Mouse (Mus musculus) midbrain, embryonic 16.5 days (tissue): ENCODE data around the gene Lyrm9. TPM values are rescaled to one million over a fixed set of nuclear protein-coding genes. Genes with fewer than 3 reads are reported as not detected.

Experiments
- ATAC-seq: fragments of 200-750 bp; cut with Nextera tagmentation; 2 replicates; pipeline ENCODE4 v1.8.0; 2017; ENCODE audit warnings: moderate TSS enrichment
- H3K27ac ChIP-seq: fragments of 300-500 bp; sonication (generic); 2 replicates; pipeline ENCODE4 v1.5.1; 2014; ENCODE audit warnings: mild to moderate bottlenecking, low read length, mixed read lengths
- H3K27me3 ChIP-seq: fragments of 300-500 bp; sonication (generic); 2 replicates; pipeline ENCODE4 v1.6.1; 2014; ENCODE audit warnings: low read depth, low read length, mixed read lengths; ENCODE audit not compliant: control insufficient read depth, insufficient read depth
- H3K36me3 ChIP-seq: fragments of 300-500 bp; sonication (generic); 2 replicates; pipeline ENCODE4 v1.6.1; 2014; ENCODE audit warnings: mild to moderate bottlenecking, low read length, moderate library complexity, mixed read lengths; ENCODE audit not compliant: control insufficient read depth, insufficient read depth
- H3K4me1 ChIP-seq: fragments of 300-500 bp; sonication (generic); 2 replicates; pipeline ENCODE4 v1.6.1; 2014; ENCODE audit warnings: mild to moderate bottlenecking, low read length, mixed read lengths; ENCODE audit not compliant: control insufficient read depth, insufficient read depth
- H3K4me2 ChIP-seq: fragments of 300-500 bp; sonication (generic); 2 replicates; pipeline ENCODE4 v1.6.1; 2014; ENCODE audit warnings: mild to moderate bottlenecking, low read length, mixed read lengths
- H3K4me3 ChIP-seq: fragments of 300-500 bp; sonication (generic); 2 replicates; pipeline ENCODE4 v1.5.1; 2014; ENCODE audit warnings: low read depth, mild to moderate bottlenecking, low read length, moderate library complexity, mixed read lengths
- H3K9ac ChIP-seq: fragments of 300-500 bp; sonication (generic); 2 replicates; pipeline ENCODE4 v1.6.1; 2014; ENCODE audit warnings: low read depth, low read length, mixed read lengths
- H3K9me3 ChIP-seq: fragments of 300-500 bp; sonication (generic); replicated peaks from 2 replicates; pipeline ENCODE4 v1.6.1; 2014; ENCODE audit warnings: mild to moderate bottlenecking, low read length, mixed read lengths; ENCODE audit not compliant: control insufficient read depth, poor library complexity, severe bottlenecking
- WGBS: fragments of 180-500 bp; shearing (Covaris S2); extraction: QIAGEN DNeasy Blood & Tissue Kit; methylation state at CpG from one replicate; pipeline ENCODE4 v1.1.7; 2014; 5-methylcytosine and 5-hydroxymethylcytosine counted together
- polyA plus RNA-seq: library from polyadenylated mRNA; unstranded; fragments of >200 nt; fragmentation: Nextera tagmentation; extraction: Ambion mirVana; gene quantifications from 2 replicates; pipeline ENCODE4 v1.2.1, GENCODE M21; 2015

The Lyrm9 gene
- polyA plus RNA-seq, 1 experiment from 2014 or later: 47.9 TPM

DNA sequence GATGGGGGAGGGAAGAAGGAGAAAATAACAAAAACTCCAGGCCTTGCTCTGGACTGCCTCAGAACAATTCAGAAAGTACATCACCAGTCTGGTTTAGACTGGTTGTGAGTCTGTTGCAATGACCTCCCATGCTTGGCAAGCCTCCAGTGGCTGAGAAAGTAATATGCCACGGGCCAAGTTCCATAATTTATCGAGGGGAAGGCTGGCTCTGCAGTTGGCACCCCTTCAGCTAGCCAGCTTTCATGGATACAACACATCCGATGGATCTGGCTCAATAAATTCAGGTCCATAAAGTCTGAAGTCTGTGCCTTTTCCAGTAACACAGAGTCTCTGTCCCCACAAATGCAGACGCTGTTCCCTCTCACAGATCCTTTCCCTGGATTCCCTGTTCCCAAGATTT lies 34.8 kb upstream of the Lyrm9 start:
- H3K4me3 ChIP-seq: no peak overlapping the region
- H3K9ac ChIP-seq: no peak overlapping the region
- no peaks in the 10 kb centered on the region for H3K36me3 ChIP-seq
- ATAC-seq: no peak
- peak overlapping the region; percentile 35; the same call in 1 of the 2 replicates for H3K27ac ChIP-seq
- peaks cover 19% of the 10 kb centered on the region for H3K4me1 ChIP-seq
- no peaks in the 10 kb centered on the region for H3K9me3 ChIP-seq
- H3K4me2 ChIP-seq: no peak overlapping the region
- 39% methylated on average over 4 of the region's 4 CpGs for WGBS
- no peaks in the 10 kb centered on the region for H3K27me3 ChIP-seq

DNA sequence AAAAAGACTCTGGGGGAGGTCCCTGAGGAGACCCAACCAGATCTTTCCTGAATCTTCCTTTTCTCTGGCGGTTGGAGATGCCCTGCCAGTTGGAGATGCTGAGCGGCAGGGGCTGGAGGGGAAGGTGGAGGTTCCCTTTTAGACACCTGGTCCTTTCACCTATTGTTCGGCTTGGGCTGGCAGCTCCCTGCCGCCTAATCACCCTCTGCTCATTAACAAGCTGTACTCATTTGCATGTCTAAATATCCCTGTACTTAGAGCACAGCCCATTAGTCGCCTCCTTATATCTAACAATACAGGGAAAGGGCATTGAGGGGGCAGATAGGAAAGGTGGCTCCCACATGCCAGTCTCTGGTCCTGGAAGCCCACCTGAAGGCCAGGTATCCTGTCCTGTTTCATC lies 34.3 kb upstream of the Lyrm9 start:
- Histone ChIP-seq H3K9ac (no peak overlapping the region), H3K27me3 (no peaks in the 10 kb centered on the region), H3K36me3 (no peaks in the 10 kb centered on the region), H3K27ac (peak overlapping the region; percentile 35; the same call in 1 of the 2 replicates), H3K4me2 (peak overlapping the region; percentile 24), H3K9me3 (no peaks in the 10 kb centered on the region), H3K4me1 (peaks cover 18% of the 10 kb centered on the region), H3K4me3 (no peak overlapping the region)
- no peak for ATAC-seq
- WGBS: 39% methylated on average over 5 of the region's 5 CpGs

DNA sequence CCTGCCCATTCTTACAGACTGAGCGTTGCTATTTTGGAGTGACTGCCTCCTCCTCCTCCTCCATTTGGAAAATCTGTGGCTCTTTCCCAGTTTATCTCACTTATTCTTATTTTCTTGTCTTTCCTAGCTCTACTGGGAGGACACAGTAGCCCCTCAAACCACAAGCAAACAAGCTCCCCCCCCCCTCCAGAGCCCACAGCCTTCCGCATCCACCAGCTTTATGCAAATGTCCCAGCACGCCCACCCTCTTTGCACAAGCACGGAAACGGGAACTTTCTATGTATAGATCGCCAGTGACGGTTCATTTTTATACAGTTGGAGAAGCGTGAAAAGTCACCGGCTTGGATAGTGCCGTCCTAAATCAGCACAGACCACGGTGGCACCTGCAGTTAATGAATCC lies 33.9 kb upstream of the Lyrm9 start:
- Histone ChIP-seq H3K4me3 (no peak overlapping the region), H3K9me3 (no peaks in the 10 kb centered on the region), H3K36me3 (no peaks in the 10 kb centered on the region), H3K27me3 (no peaks in the 10 kb centered on the region), H3K27ac (no peak overlapping the region), H3K4me2 (peak overlapping the region; percentile 24), H3K9ac (no peak overlapping the region), H3K4me1 (peaks cover 18% of the 10 kb centered on the region)
- ATAC-seq: no peak
- WGBS: 14% methylated on average over 11 of the region's 11 CpGs

DNA sequence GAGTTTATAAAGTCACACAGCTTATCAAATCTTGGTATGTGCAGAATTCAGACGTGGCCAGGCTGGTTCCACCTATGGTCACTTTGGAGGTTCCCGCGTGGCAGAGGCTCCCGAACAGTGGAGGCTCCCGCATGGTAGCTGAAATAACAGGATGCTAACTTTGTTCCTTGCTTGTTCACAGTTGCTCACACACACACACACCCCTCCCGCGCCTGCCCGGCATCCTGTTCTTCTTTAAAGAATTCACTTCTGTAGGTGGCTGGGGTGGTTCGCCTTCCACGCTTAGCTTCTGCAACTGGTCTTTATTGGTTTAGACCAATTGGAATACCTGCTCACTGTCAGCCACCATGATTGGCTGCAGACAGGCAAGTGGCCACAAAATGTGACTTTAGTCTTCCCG lies 33.3 kb upstream of the Lyrm9 start:
- Histone ChIP-seq H3K9me3 (no peaks in the 10 kb centered on the region), H3K27me3 (no peaks in the 10 kb centered on the region), H3K36me3 (no peaks in the 10 kb centered on the region), H3K4me3 (no peak overlapping the region), H3K9ac (no peak overlapping the region), H3K4me1 (peaks cover 18% of the 10 kb centered on the region), H3K27ac (no peak overlapping the region), H3K4me2 (no peak overlapping the region)
- no peak for ATAC-seq
- 84% methylated on average over 11 of the region's 11 CpGs for WGBS

DNA sequence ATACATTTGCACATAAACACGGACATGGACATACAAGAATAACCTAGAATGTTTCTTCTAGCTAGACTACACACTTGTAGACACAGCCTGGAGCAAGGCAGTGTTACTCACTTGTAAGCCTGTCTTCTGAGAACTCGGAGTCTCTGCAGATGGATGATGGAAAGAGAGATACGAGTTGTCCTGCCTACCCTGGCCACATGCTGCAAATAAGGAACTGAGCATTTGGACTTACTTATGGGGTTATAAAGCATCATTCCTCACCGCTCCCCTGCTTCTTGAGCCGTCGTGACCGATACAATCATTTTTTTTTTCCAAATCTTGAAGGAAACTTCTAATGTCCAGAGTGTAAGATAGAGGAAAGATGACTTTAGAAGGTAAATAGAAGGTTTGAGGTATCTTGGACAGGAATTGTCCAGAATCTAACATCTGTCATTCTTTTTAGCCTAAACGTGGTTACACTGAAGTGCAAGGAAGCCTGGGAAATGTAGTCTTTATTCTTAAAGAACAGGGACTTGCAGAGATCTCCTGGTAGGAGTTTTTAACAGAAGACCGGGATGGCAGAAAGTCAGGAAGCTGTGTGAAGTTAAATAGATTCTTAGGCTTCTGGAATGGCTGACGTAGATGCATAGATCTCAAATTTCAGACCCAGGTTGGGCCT lies 30.2 kb upstream of the Lyrm9 start:
- no peak overlapping the region for H3K4me2 ChIP-seq
- no peak for ATAC-seq
- no peak overlapping the region for H3K4me3 ChIP-seq
- no peaks in the 10 kb centered on the region for H3K27me3 ChIP-seq
- no peaks in the 10 kb centered on the region for H3K36me3 ChIP-seq
- peaks cover 15% of the 10 kb centered on the region for H3K4me1 ChIP-seq
- H3K27ac ChIP-seq: no peak overlapping the region
- WGBS: 87% methylated on average over 10 of the region's 10 CpGs
- no peak overlapping the region for H3K9ac ChIP-seq
- H3K9me3 ChIP-seq: no peaks in the 10 kb centered on the region

DNA sequence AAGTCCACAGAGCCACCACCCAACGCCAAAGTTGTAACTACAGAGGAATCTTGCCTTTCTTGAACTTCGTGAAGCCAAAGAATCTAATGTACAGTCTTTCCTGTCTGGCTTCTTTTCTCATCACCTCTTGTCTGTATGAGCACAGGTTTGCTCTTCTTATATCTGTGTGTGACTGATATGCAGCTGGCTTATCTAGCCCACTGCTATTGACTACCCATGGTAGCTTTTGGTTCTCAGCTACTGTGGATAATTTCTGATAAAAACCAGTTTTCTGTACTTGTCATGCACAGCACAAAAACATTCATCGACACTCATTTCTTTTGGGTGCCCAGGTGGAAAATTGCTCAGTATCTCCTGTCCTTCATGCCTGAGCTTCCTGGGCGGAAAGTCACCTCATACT lies 25.3 kb upstream of the Lyrm9 start:
- ATAC-seq: no peak
- H3K4me3 ChIP-seq: no peak overlapping the region
- no peaks in the 10 kb centered on the region for H3K36me3 ChIP-seq
- WGBS: 96% methylated on average over 4 of the region's 4 CpGs
- H3K4me1 ChIP-seq: peaks cover 2% of the 10 kb centered on the region; the same call in 1 of the 2 replicates
- no peak overlapping the region for H3K4me2 ChIP-seq
- H3K9me3 ChIP-seq: no peaks in the 10 kb centered on the region
- no peak overlapping the region for H3K27ac ChIP-seq
- H3K9ac ChIP-seq: no peak overlapping the region
- H3K27me3 ChIP-seq: peaks cover 4% of the 10 kb centered on the region; the same call in 1 of the 2 replicates

DNA sequence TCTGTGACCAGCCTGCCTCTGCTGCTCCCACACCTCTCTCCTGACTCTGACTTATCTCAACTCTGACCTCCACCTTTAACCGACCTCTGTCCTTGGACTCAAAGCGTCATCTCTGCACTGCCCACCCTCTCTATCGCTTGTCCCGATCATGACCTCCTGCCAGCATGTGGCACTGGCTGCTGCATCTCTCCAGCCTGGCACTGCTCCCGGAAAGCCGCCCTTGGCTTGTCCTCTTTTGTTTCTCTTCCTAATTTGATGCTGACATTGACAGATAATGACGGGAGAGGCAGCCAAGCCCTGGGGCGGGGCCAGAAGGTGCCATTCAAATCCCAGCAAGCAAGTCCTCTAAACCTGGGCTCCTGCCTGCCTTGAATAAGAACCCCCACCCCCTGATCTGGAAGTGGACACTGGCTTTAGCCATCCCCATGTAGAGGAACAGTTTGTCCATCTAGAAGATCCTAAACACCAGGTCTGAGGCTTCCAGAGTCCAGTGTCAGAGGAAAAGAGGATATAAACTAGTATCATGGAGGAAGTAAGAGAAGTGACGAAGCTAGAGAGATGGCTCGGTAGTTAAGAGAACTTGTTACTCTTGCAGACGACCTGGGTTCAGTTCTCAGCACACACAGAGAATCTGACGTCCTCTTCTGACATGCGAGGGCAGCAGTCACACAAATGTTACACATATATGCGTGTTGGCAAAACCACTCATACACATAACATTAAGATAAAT lies 22.6 kb upstream of the Lyrm9 start:
- H3K4me3 ChIP-seq: no peak overlapping the region
- ATAC-seq: no peak

DNA sequence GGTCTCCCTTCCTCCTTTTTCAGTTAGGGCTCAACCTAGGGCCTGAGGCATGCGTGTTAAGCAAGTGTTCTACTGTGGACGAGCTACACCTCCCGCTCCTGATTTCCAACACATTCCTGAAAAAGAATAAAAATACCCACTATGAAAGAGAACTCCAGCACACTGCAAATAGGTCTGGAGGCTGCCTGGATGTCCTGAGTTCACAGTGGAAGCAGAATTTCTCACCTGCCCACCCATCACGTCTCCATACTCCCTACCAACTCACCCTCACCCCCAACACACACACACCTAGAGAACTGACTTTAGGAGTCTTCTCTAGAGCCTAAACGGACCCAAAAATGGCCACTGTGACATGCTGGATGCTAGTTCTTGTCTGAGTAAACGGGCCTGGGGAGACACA lies 21.8 kb upstream of the Lyrm9 start:
- WGBS: 81% methylated on average over 6 of the region's 6 CpGs
- peaks cover 2% of the 10 kb centered on the region for H3K4me1 ChIP-seq
- no peak for ATAC-seq
- H3K4me3 ChIP-seq: no peak overlapping the region
- no peak overlapping the region for H3K4me2 ChIP-seq
- no peaks in the 10 kb centered on the region for H3K36me3 ChIP-seq
- no peaks in the 10 kb centered on the region for H3K9me3 ChIP-seq
- H3K27ac ChIP-seq: no peak overlapping the region
- peaks cover 4% of the 10 kb centered on the region; the same call in 1 of the 2 replicates for H3K27me3 ChIP-seq
- H3K9ac ChIP-seq: no peak overlapping the region

More for the DNA sequence above, 22.6 kb upstream of the Lyrm9 start:
- Histone ChIP-seq H3K9me3 (no peaks in the 10 kb centered on the region), H3K27ac (no peak overlapping the region), H3K9ac (no peak overlapping the region), H3K27me3 (peaks cover 4% of the 10 kb centered on the region; the same call in 1 of the 2 replicates), H3K36me3 (no peaks in the 10 kb centered on the region), H3K4me1 (peaks cover 2% of the 10 kb centered on the region), H3K4me2 (no peak overlapping the region)
- 71% methylated on average over 14 of the region's 14 CpGs for WGBS

DNA sequence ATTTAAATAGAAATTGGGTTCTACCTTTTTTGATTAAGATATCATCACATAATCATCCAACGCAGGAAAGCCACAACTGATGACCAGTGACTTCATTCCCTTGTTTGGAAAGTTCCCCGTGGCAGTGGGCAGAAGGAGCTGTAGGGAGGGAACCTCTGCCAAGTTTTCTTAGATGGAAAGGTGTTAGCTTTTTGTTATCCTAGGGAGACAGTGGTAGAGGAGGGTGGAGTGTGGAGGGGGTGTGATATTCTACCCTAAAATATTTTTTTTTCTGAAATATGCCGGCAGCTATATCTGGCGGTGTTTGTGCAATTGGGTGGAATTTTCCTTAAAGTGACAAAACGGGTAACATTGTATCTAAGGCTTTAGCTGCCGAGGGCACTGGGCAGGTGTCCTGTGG lies 21.2 kb upstream of the Lyrm9 start:
- ATAC-seq: no peak
- 64% methylated on average over 6 of the region's 6 CpGs for WGBS
- no peaks in the 10 kb centered on the region for H3K9me3 ChIP-seq
- peaks cover 4% of the 10 kb centered on the region; the same call in 1 of the 2 replicates for H3K27me3 ChIP-seq
- no peak overlapping the region for H3K27ac ChIP-seq
- H3K4me1 ChIP-seq: peaks cover 2% of the 10 kb centered on the region
- no peak overlapping the region for H3K4me2 ChIP-seq
- H3K36me3 ChIP-seq: no peaks in the 10 kb centered on the region
- no peak overlapping the region for H3K4me3 ChIP-seq
- H3K9ac ChIP-seq: no peak overlapping the region
